Mouse (Mus musculus) limb, embryonic 15.5 days (tissue): ENCODE results near the gene Ssbp2. TPM values are rescaled to one million over a fixed set of nuclear protein-coding genes. Genes with fewer than 3 reads are reported as not detected.

ENCODE experiments used
- ATAC-seq: fragments of 200-750 bp; cut with Nextera tagmentation; 2 replicates; pipeline ENCODE4 v1.8.0; 2017; ENCODE audit warnings: low read depth, moderate TSS enrichment; ENCODE audit not compliant: insufficient number of reproducible peaks, low FRiP score, low TSS enrichment
- H3K27ac ChIP-seq: fragments of 300-500 bp; sonication (generic); 2 replicates; pipeline ENCODE4 v1.5.1; 2015; ENCODE audit warnings: moderate library complexity, mild to moderate bottlenecking, inconsistent platforms
- H3K27me3 ChIP-seq: fragments of 300-500 bp; sonication (generic); 2 replicates; pipeline ENCODE4 v1.6.1; 2015; ENCODE audit warnings: inconsistent platforms
- H3K36me3 ChIP-seq: fragments of 300-500 bp; sonication (generic); 2 replicates; pipeline ENCODE4 v1.6.1; 2015; ENCODE audit warnings: inconsistent platforms
- H3K4me1 ChIP-seq: fragments of 300-500 bp; sonication (generic); 2 replicates; pipeline ENCODE4 v1.6.1; 2015; ENCODE audit warnings: inconsistent platforms
- H3K4me2 ChIP-seq: fragments of 300-500 bp; sonication (generic); 2 replicates; pipeline ENCODE4 v1.6.1; 2015; ENCODE audit warnings: mild to moderate bottlenecking, inconsistent platforms
- H3K4me3 ChIP-seq: fragments of 300-500 bp; sonication (generic); 2 replicates; pipeline ENCODE4 v1.5.1; 2015; ENCODE audit warnings: mild to moderate bottlenecking, inconsistent platforms
- H3K9ac ChIP-seq: fragments of 300-500 bp; sonication (generic); 2 replicates; pipeline ENCODE4 v1.6.1; 2015; ENCODE audit warnings: inconsistent platforms
- H3K9me3 ChIP-seq: fragments of 300-500 bp; sonication (generic); 2 replicates; pipeline ENCODE4 v1.6.1; 2016; ENCODE audit warnings: inconsistent platforms
- WGBS: fragments of 180-500 bp; shearing (Covaris S2); methylation state at CpG from one replicate; pipeline ENCODE4 v1.1.7; 2015; 5-methylcytosine and 5-hydroxymethylcytosine counted together
- polyA plus RNA-seq: library from polyadenylated mRNA; unstranded; fragments of >200 nt; fragmentation: Nextera tagmentation; extraction: Ambion mirVana; gene quantifications from 2 replicates; pipeline ENCODE4 v1.2.1, GENCODE M21; 2015

Ssbp2 gene
- polyA plus RNA-seq, 1 experiment from 2014 or later: 167 TPM

- Histone ChIP-seq H3K9ac (no peak overlapping the region), H3K36me3 (no peaks in the 10 kb centered on the region), H3K4me1 (no peaks in the 10 kb centered on the region), H3K27ac (no peak overlapping the region), H3K27me3 (no peaks in the 10 kb centered on the region), H3K9me3 (no peaks in the 10 kb centered on the region), H3K4me2 (no peak overlapping the region), H3K4me3 (no peak overlapping the region)
- no peak for ATAC-seq
- WGBS: 92% methylated on average over 3 of the region's 3 CpGs
Observed at GRCm38 (mm10) chr13:91611909-91612308, 151.8 kb downstream of the Ssbp2 start.

DNA sequence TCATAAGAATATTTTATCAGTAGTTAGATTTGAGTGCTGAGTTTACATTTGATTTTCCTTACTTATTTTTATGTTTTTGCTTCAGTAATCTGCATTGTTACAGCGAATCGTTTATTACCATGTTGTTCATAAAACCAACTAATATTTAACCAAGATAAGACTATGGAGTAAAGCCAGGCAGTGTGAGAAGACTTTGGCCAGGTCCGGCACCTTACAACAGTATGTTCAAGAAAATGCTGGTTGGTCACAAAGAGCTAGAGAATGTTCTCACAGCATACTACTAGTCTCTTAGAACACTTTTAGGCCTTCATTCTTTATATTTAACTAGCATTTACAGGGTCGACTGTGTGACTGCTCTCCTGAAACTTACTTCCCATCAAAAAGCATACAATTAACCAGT is 152.5 kb downstream of the Ssbp2 start:
- H3K4me3 ChIP-seq: no peak overlapping the region
- ATAC-seq: no peak
- no peak overlapping the region for H3K4me2 ChIP-seq
- H3K27ac ChIP-seq: no peak overlapping the region
- no peaks in the 10 kb centered on the region for H3K9me3 ChIP-seq
- no peaks in the 10 kb centered on the region for H3K27me3 ChIP-seq
- no peaks in the 10 kb centered on the region for H3K36me3 ChIP-seq
- no peaks in the 10 kb centered on the region for H3K4me1 ChIP-seq
- WGBS: 84% methylated on average over 4 of the region's 4 CpGs
- no peak overlapping the region for H3K9ac ChIP-seq

DNA sequence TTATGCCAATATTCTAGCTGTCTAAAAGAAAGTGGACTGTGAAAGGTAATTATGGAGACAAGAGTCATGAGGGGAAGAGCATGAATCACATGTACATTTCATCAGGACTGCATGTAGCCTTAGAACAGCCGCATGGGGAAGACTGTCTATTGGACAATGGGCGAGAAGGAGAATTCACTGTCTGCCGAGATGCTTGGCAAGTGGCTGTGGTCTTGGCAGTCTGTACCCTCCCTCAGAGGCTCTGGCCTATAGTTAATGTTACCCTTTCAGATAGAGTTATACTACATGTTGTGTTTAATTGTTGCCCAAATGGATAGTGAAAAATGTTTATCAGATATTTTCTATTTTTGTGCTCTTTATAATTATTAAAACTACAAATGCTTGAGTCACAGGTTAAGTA is 156.0 kb downstream of the Ssbp2 start:
- WGBS: 86% methylated on average over 3 of the region's 3 CpGs
- H3K4me2 ChIP-seq: no peak overlapping the region
- no peaks in the 10 kb centered on the region for H3K4me1 ChIP-seq
- H3K27me3 ChIP-seq: no peaks in the 10 kb centered on the region
- no peak overlapping the region for H3K9ac ChIP-seq
- H3K27ac ChIP-seq: no peak overlapping the region
- H3K36me3 ChIP-seq: peaks cover 6% of the 10 kb centered on the region; the same call in 1 of the 2 replicates
- H3K4me3 ChIP-seq: no peak overlapping the region
- ATAC-seq: no peak
- no peaks in the 10 kb centered on the region for H3K9me3 ChIP-seq

DNA sequence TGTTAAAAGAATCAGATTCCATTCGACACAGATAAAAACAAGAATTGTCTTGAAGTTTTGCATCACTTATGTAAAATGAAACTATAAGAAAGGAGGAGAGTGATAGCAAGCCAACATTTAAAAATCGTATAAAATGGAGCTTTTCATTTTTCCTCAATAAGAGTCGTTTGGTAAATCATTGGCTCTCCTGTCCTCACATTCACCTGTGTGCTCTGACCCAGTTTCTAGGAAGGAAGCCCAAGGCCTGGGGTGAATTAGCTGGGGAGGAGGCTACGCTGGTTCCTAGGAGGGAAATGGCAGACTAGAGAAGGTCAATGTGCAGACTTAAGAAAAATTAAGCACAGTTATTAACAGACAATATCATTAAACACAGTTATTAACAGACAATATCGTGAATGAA is 156.8 kb downstream of the Ssbp2 start:
- WGBS: 83% methylated on average over 5 of the region's 5 CpGs
- H3K4me1 ChIP-seq: no peaks in the 10 kb centered on the region
- H3K27ac ChIP-seq: no peak overlapping the region
- no peak overlapping the region for H3K9ac ChIP-seq
- H3K27me3 ChIP-seq: no peaks in the 10 kb centered on the region
- H3K4me2 ChIP-seq: no peak overlapping the region
- ATAC-seq: no peak
- H3K9me3 ChIP-seq: no peaks in the 10 kb centered on the region
- peaks cover 6% of the 10 kb centered on the region; the same call in 1 of the 2 replicates for H3K36me3 ChIP-seq
- H3K4me3 ChIP-seq: no peak overlapping the region

DNA sequence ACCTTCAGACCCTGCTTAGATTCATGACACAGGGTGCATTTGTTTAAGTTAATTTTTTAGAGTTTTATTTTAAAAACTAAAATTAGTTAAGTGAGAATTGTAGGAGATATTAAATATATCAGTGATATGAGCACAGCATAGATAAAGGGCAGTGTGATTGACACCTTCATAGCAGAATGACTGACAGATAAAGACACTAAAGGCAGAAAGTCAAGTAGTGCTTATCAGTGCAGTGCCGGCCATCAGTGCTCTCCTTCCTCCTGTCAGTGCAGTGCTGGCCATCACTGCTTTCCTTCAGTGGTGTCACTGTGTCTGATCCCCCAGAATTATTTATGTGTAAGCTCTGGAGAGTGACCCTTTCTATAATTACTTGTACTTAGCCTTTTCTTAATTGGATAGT is 159.3 kb downstream of the Ssbp2 start:
- ATAC-seq: no peak
- H3K4me3 ChIP-seq: no peak overlapping the region
- no peaks in the 10 kb centered on the region for H3K4me1 ChIP-seq
- no peak overlapping the region for H3K9ac ChIP-seq
- H3K9me3 ChIP-seq: no peaks in the 10 kb centered on the region
- no peak overlapping the region for H3K27ac ChIP-seq
- no peak overlapping the region for H3K4me2 ChIP-seq
- 79% methylated on average over 1 of the region's 1 CpGs for WGBS
- H3K27me3 ChIP-seq: no peaks in the 10 kb centered on the region
- peaks cover 6% of the 10 kb centered on the region; the same call in 1 of the 2 replicates for H3K36me3 ChIP-seq

- no peak overlapping the region for H3K9ac ChIP-seq
- H3K36me3 ChIP-seq: peaks cover 6% of the 10 kb centered on the region; the same call in 1 of the 2 replicates
- H3K9me3 ChIP-seq: no peaks in the 10 kb centered on the region
- H3K4me3 ChIP-seq: no peak overlapping the region
- H3K27me3 ChIP-seq: no peaks in the 10 kb centered on the region
- H3K27ac ChIP-seq: no peak overlapping the region
- 96% methylated on average over 3 of the region's 3 CpGs for WGBS
- no peak overlapping the region for H3K4me2 ChIP-seq
- H3K4me1 ChIP-seq: no peaks in the 10 kb centered on the region
- ATAC-seq: no peak
Observed at GRCm38 (mm10) chr13:91620541-91620940, 160.5 kb downstream of the Ssbp2 start.

- Histone ChIP-seq H3K9ac (no peak overlapping the region), H3K4me3 (no peak overlapping the region), H3K27ac (no peak overlapping the region), H3K9me3 (no peaks in the 10 kb centered on the region), H3K36me3 (no peaks in the 10 kb centered on the region), H3K4me2 (no peak overlapping the region), H3K4me1 (0 out of 2 replicates have a peak, but pooled peaks cover 2% of the 10 kb centered on the region), H3K27me3 (no peaks in the 10 kb centered on the region)
- WGBS: 45% methylated on average over 9 of the region's 9 CpGs
- no peak for ATAC-seq
Observed at GRCm38 (mm10) chr13:91631291-91631799, 171.3 kb downstream of the Ssbp2 start.

GRCm38 (mm10) chr13:91634123-91634522 is 174.0 kb downstream of the Ssbp2 start:
- ATAC-seq: no peak
- Histone ChIP-seq H3K4me2 (no peak overlapping the region), H3K4me1 (0 out of 2 replicates have a peak, but pooled peaks cover 2% of the 10 kb centered on the region), H3K4me3 (no peak overlapping the region), H3K36me3 (no peaks in the 10 kb centered on the region), H3K27me3 (no peaks in the 10 kb centered on the region), H3K9me3 (no peaks in the 10 kb centered on the region), H3K27ac (peak overlapping the region; percentile 4; the same call in 1 of the 2 replicates), H3K9ac (no peak overlapping the region)
- WGBS: 42% methylated on average over 7 of the region's 7 CpGs

- Histone ChIP-seq H3K9me3 (no peaks in the 10 kb centered on the region), H3K27me3 (no peaks in the 10 kb centered on the region), H3K36me3 (no peaks in the 10 kb centered on the region), H3K4me3 (no peak overlapping the region), H3K4me1 (0 out of 2 replicates have a peak, but pooled peaks cover 7% of the 10 kb centered on the region), H3K27ac (no peak overlapping the region), H3K4me2 (no peak overlapping the region), H3K9ac (no peak overlapping the region)
- 78% methylated on average over 2 of the region's 2 CpGs for WGBS
- ATAC-seq: no peak
Observed at GRCm38 (mm10) chr13:91635957-91636356, 175.9 kb downstream of the Ssbp2 start.

DNA sequence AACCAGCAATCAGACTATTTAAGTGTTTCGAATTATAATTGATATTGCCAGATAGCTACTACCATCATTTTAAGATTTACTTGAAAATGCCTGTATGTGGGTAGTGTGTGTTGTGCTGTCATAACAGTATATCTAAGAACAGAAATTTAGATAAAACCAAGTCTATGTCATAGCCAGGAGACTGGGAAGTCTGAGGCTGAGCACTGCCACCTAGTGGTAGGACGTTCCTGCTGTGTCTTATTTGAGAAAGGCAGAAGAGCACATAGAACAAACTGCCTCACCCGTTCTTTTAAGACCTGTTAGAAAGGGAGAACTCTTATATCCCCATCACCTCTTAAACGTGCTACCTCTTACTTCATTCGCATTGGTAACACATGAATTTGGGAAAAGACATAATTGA is 176.7 kb downstream of the Ssbp2 start:
- H3K9ac ChIP-seq: no peak overlapping the region
- no peak for ATAC-seq
- WGBS: 17% methylated on average over 5 of the region's 5 CpGs

DNA sequence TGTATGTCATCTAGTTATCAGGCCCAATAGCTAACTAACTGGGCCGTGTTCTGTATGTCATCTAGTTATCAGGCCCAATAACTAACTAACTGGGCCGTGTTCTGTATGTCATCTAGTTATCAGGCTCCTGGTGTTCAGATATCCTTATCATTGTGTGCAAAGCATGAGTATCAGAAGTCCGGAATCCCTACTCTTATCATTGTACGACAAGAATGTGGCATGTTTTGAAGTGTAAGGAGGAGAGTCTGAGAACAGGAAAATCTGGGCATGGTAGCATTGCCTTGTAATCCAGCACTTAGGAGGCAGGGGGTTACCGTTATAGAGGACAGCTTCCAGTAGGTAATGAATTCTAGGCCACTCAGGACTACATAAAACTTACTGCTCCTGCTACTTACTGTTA is 178.8 kb downstream of the Ssbp2 start:
- H3K9me3 ChIP-seq: no peaks in the 10 kb centered on the region
- H3K36me3 ChIP-seq: no peaks in the 10 kb centered on the region
- no peaks in the 10 kb centered on the region for H3K27me3 ChIP-seq
- H3K4me2 ChIP-seq: no peak overlapping the region
- H3K9ac ChIP-seq: no peak overlapping the region
- H3K4me1 ChIP-seq: 0 out of 2 replicates have a peak, but pooled peaks cover 7% of the 10 kb centered on the region
- WGBS: 65% methylated on average over 5 of the region's 5 CpGs
- H3K27ac ChIP-seq: no peak overlapping the region
- no peak for ATAC-seq
- H3K4me3 ChIP-seq: no peak overlapping the region

More for the DNA sequence above, 176.7 kb downstream of the Ssbp2 start:
- no peak overlapping the region for H3K4me2 ChIP-seq
- H3K36me3 ChIP-seq: no peaks in the 10 kb centered on the region
- no peaks in the 10 kb centered on the region for H3K9me3 ChIP-seq
- 0 out of 2 replicates have a peak, but pooled peaks cover 7% of the 10 kb centered on the region for H3K4me1 ChIP-seq
- H3K4me3 ChIP-seq: no peak overlapping the region
- no peaks in the 10 kb centered on the region for H3K27me3 ChIP-seq
- no peak overlapping the region for H3K27ac ChIP-seq

- H3K4me2 ChIP-seq: no peak overlapping the region
Observed at GRCm38 (mm10) chr13:91640219-91640618, 180.1 kb downstream of the Ssbp2 start.

DNA sequence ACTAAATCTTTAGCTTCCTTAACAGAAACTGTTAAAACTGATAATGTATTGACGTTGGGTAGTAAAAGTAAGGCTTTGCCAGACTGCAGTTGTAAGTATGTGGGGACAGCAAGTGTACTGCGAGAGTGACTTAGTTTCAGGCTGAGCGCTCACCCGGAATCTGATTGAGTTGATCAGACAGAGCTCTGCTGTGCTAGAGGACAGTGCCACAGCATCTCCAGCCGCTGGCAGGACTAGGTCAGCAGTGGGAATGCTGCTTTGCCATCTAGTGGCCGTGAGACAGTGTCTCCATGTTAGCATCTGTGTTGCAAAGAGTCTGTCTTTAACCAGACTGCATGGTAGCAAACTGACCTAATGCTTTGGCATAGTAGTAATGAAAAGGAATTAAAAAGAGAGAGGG is 188.2 kb downstream of the Ssbp2 start:
- Histone ChIP-seq H3K4me1 (no peaks in the 10 kb centered on the region), H3K27ac (no peak overlapping the region), H3K27me3 (no peaks in the 10 kb centered on the region), H3K9me3 (no peaks in the 10 kb centered on the region), H3K36me3 (peaks cover 5% of the 10 kb centered on the region; the same call in 1 of the 2 replicates), H3K4me2 (no peak overlapping the region), H3K9ac (no peak overlapping the region), H3K4me3 (no peak overlapping the region)
- WGBS: 45% methylated on average over 6 of the region's 6 CpGs
- no peak for ATAC-seq

More at GRCm38 (mm10) chr13:91640219-91640618, 180.1 kb downstream of the Ssbp2 start:
- Histone ChIP-seq H3K27ac (no peak overlapping the region), H3K4me1 (0 out of 2 replicates have a peak, but pooled peaks cover 5% of the 10 kb centered on the region), H3K36me3 (no peaks in the 10 kb centered on the region), H3K9ac (no peak overlapping the region), H3K27me3 (no peaks in the 10 kb centered on the region), H3K4me3 (no peak overlapping the region), H3K9me3 (no peaks in the 10 kb centered on the region)
- 46% methylated on average over 5 of the region's 5 CpGs for WGBS
- ATAC-seq: no peak
